Mouse (Mus musculus) cerebellum, adult 2 months (tissue): ENCODE results near the gene Plekha8.
A peak's percentile ranks its signal among the peaks of the same experiment; 100 is the strongest.

Experiments
- CTCF ChIP-seq: fragments of 200-500 bp; IDR thresholded peaks from 2 replicates; pipeline ENCODE4 v1.5.1; 2011; ENCODE audit warnings: low read depth, mild to moderate bottlenecking, control low read depth, low read length, moderate library complexity, borderline replicate concordance; ENCODE audit not compliant: insufficient read depth
- POLR2A ChIP-seq: fragments of 200-500 bp; IDR thresholded peaks from 2 replicates; pipeline ENCODE4 v1.6.1; 2011; ENCODE audit warnings: low read length, control low read depth, borderline replicate concordance; ENCODE audit not compliant: insufficient read depth

GRCm38 (mm10) chr6:54681746-54682428 is 87.0 kb downstream of the Plekha8 start:
- TF ChIP-seq CTCF (no peak), POLR2A (peak; percentile 46; the same call in 1 of the 2 replicates)
